Mouse (Mus musculus): ENCODE results near the gene Runx1.

The Runx1 gene

DNA sequence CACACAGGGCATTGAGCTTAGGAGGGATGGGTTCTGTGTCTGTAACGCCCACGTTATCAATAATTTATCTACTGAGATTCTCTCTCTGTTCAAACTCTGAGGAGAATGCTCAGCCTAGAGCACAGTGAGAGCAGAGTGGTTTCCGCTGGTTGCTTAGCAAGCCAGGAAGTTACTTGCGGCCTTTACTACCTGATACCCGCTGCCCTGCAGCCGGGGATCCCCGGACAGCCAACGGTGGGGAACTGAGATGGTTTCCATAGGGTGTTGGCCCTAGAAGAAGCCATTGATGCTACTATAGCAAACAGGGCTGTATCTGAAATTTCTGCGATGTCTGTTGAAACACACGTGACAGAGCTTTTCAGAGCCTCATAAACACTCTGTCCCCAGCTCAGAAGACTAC, 250.2 kb downstream of the Runx1 start:
- DNase-seq (ENCODE audit: low read depth, low spot score) = no peak

DNA sequence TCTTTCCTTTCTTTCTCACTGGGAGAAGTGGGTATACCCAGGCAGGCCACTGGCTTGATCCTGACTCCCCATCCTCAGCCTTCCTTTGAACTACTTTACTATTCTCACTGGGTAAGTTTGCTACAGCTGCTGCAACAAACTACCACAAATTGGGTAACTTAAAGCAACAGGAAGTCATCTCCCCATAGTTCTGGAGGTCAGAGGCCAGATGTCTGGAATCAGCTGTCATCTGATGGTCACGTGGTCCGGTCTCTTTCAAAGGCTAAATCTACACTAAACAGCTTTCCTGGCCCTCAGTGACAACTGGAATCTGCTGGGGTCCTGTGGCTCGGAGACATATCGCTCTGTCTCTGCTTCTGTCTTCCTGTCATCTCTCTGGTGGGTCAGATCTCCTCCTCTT, 252.8 kb downstream of the Runx1 start:
- DNase-seq (ENCODE audit: low read depth, low spot score) = no peak

DNA sequence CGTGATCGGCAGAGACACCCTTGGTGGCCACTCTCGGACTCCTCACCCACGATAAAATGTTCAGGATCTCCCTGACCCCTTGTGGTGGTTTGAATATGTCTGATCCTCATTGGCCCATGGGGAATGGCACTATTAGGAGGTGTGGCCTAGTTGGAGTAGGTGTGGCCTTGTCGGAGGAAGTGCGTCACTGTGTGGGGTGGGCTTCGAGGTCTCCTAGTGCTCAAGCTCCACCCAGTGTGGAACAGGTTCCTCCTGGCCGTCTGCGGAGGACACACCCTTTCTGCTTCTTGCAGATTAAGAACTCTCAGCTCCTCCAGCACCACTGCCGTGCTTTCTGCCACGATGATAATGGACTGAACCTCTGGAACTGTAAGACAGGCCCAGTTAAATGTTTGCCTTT, 254.7 kb downstream of the Runx1 start:
- no peak for DNase-seq (ENCODE audit: low read depth, low spot score)

DNA sequence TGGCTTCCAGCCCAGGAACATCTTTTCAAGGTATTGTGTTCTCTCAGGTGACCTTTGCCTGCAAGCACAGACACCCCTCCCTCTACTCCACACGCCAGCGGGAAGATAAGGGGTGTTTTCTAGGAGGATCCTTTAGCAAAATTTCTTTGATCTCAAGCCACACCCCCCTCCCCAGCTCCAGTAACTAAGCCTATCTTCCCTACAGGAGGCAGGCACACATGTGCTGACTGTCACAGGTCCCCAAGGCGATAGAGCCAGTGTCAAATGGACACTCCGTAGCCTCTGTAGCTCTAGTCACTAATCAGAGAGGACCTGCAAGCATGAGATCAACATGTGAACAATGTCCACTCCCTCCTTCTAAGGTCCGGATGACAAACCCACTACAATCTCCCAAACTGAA, 259.8 kb downstream of the Runx1 start:
- DNase-seq (ENCODE audit: low read depth, low spot score) = no peak

DNA sequence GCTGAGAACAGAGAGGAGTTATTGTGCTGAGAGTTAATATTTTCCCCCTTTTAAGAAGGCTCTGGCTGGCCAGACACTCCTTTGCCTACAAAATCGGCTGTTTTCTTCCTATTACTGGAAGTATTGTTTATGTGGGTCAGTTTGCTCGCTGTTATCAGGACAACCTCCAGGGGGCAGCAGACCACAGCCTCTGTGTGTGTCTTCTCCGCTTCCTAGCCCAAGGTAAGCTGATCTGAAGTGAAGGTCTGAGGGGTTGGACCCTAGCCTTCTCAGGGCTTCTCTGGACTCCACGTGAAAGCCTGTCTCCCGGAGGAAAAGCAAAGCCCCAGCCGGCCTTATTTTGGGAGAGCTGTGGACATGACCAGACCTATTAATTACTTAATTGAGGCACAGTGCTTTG, 260.2 kb downstream of the Runx1 start:
- peak; percentile 75 for DNase-seq (ENCODE audit: low read depth, low spot score)

DNA sequence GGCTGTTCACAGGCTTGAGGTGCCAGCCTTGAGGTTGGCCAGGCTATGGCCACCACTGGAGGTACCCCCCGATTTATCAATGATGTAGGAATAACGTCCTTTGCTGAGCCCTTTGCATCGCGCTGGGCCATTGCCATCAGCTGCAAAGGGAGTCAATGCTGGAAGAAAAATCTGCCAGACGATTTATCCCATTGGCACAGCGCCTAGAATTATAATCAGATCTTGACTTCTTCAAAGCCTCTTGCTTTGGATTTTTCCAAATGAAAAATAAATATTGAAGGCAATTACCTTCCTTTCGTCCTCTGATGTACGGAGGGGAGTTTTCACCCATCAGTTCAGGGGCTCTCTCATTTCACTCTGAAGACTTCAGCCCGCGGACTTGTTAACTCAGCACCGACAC, 260.7 kb downstream of the Runx1 start:
- DNase-seq (ENCODE audit: low read depth, low spot score) = no peak

DNA sequence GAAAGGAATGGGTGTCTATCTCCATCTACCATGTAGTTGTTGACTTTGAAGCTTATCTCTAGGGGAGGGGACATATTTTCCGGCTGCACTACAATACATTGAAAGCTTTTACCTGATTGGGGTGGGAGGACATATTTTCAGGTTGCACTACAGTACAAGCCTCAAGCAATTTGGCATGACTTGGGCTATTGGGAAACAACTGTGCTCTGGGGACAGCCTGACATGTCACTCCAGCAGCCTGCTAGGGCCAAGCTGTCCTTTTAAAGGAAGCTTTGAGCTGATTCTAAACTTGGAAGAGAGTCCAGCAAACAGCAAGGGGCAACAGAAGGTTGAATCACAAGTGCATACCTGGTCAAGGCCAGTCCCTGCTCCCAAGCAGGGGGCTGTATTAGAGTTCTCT, 270.9 kb downstream of the Runx1 start:
- no peak for DNase-seq (ENCODE audit: low read depth, low spot score)

DNA sequence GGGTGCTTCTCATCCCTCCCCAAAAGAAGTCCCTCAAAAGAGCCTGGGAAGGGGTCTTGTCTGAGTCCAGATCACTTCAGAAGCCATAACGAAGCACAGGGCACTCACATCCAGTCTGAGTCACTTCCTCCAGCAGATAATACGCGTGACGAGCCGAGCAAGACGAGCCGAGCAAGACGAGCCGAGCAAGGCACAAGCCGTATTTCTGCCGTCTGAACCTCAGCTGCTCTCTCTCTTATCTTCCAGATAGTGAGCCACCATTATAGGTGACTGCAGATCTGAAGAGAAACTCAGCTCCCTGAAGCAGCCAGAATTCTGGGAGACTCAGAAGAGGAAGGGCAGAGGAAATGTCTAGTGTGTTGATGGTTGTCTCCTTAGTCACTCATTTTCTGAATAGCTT, 273.1 kb downstream of the Runx1 start:
- no peak for DNase-seq (ENCODE audit: low read depth, low spot score)

DNA sequence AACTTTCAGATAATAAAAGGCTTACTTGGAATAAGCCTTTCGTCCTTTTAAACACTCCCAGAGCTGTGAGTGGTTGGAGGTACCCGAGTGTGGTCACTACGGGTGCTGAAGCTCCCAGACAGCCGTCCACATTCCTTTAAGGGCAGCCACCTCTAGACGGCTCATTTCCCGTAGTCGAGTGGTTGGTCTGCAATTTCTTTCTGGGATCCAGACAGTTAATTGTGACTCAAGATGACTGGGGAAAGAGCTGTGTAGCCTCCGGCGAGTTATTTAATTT, 273.9 kb downstream of the Runx1 start:
- no peak for DNase-seq (ENCODE audit: low read depth, low spot score)

Measured in skeletal muscle tissue, adult 2 months (tissue).